Mouse (Mus musculus) stomach, embryonic 14.5 days (tissue): Measurements from ENCODE around the gene Ccl4. TPM values are rescaled to one million over a fixed set of nuclear protein-coding genes. Genes with fewer than 3 reads are reported as not detected.

Experiments used
- ATAC-seq: fragments of 200-750 bp; cut with Nextera tagmentation; 2 replicates; pipeline ENCODE4 v1.8.0; 2017; ENCODE audit warnings: low read depth, moderate TSS enrichment; ENCODE audit not compliant: insufficient number of reproducible peaks, insufficient read depth, low FRiP score
- H3K27ac ChIP-seq: fragments of 300-500 bp; sonication (generic); 2 replicates; pipeline ENCODE4 v1.5.1; 2014; ENCODE audit warnings: mild to moderate bottlenecking, low read length, moderate library complexity, mixed read lengths
- H3K27me3 ChIP-seq: fragments of 300-500 bp; sonication (generic); 2 replicates; pipeline ENCODE4 v1.6.1; 2014; ENCODE audit warnings: low read length, control low read depth, mixed read lengths; ENCODE audit not compliant: control insufficient read depth, insufficient read depth
- H3K36me3 ChIP-seq: fragments of 300-500 bp; sonication (generic); 2 replicates; pipeline ENCODE4 v1.6.1; 2014; ENCODE audit warnings: mild to moderate bottlenecking, control low read depth, low read length, moderate library complexity, mixed read lengths; ENCODE audit not compliant: control insufficient read depth, insufficient read depth
- H3K4me1 ChIP-seq: fragments of 300-500 bp; sonication (generic); 2 replicates; pipeline ENCODE4 v1.6.1; 2014; ENCODE audit warnings: low read length, control low read depth, mixed read lengths; ENCODE audit not compliant: control insufficient read depth, insufficient read depth
- H3K4me2 ChIP-seq: fragments of 300-500 bp; sonication (generic); replicated peaks from 2 replicates; pipeline ENCODE4 v1.6.1; 2014; ENCODE audit warnings: low read depth, low read length, control low read depth
- H3K4me3 ChIP-seq: fragments of 300-500 bp; sonication (generic); 2 replicates; pipeline ENCODE4 v1.5.1; 2014; ENCODE audit warnings: low read depth, low read length, control low read depth
- H3K9ac ChIP-seq: fragments of 300-500 bp; sonication (generic); replicated peaks from 2 replicates; pipeline ENCODE4 v1.6.1; 2014; ENCODE audit warnings: low read depth, mild to moderate bottlenecking, control low read depth, low read length, moderate library complexity, mixed read lengths
- H3K9me3 ChIP-seq: fragments of 300-500 bp; sonication (generic); 2 replicates; pipeline ENCODE4 v1.6.1; 2016; ENCODE audit warnings: low read depth, low read length, control low read depth; ENCODE audit not compliant: control insufficient read depth
- WGBS: fragments of 180-500 bp; shearing (Covaris S2); extraction: QIAGEN DNeasy Blood & Tissue Kit; methylation state at CpG from one replicate; pipeline ENCODE4 v1.1.7; 2014; 5-methylcytosine and 5-hydroxymethylcytosine counted together
- polyA plus RNA-seq: library from polyadenylated mRNA; unstranded; fragments of >200 nt; fragmentation: Nextera tagmentation; extraction: Ambion mirVana; gene quantifications from 2 replicates; pipeline ENCODE4 v1.2.1, GENCODE M21; 2014

The Ccl4 gene
- polyA plus RNA-seq, 1 experiment from 2014 or later, result 0.68 TPM

- H3K9ac ChIP-seq, result no peak overlapping the region
- no peak for ATAC-seq
- no peaks in the 10 kb centered on the region for H3K36me3 ChIP-seq
- 74% methylated on average over 4 of the region's 4 CpGs for WGBS
- no peaks in the 10 kb centered on the region for H3K9me3 ChIP-seq
- H3K4me3 ChIP-seq, result no peak overlapping the region
- no peak overlapping the region for H3K27ac ChIP-seq
- H3K27me3 ChIP-seq, result no peaks in the 10 kb centered on the region
- no peaks in the 10 kb centered on the region for H3K4me1 ChIP-seq
- no peak overlapping the region for H3K4me2 ChIP-seq
Measured at GRCm38 (mm10) chr11:83634425-83634824, 28.0 kb upstream of the Ccl4 start.

- WGBS, result 90% methylated on average over 2 of the region's 2 CpGs
- Histone ChIP-seq H3K36me3 (no peaks in the 10 kb centered on the region), H3K9ac (no peak overlapping the region), H3K27ac (no peak overlapping the region), H3K4me3 (no peak overlapping the region), H3K27me3 (no peaks in the 10 kb centered on the region), H3K4me1 (no peaks in the 10 kb centered on the region), H3K4me2 (no peak overlapping the region), H3K9me3 (no peaks in the 10 kb centered on the region)
- ATAC-seq, result no peak
Measured at GRCm38 (mm10) chr11:83634898-83635297, 27.5 kb upstream of the Ccl4 start.

- Histone ChIP-seq H3K9ac (no peak overlapping the region), H3K4me2 (no peak overlapping the region), H3K27ac (no peak overlapping the region), H3K4me3 (no peak overlapping the region), H3K27me3 (no peaks in the 10 kb centered on the region), H3K9me3 (no peaks in the 10 kb centered on the region), H3K4me1 (no peaks in the 10 kb centered on the region), H3K36me3 (no peaks in the 10 kb centered on the region)
- WGBS, result 73% methylated on average over 1 of the region's 1 CpGs
- no peak for ATAC-seq
Measured at GRCm38 (mm10) chr11:83636742-83637235, 25.6 kb upstream of the Ccl4 start.

GRCm38 (mm10) chr11:83638934-83639333 is 23.4 kb upstream of the Ccl4 start:
- no peaks in the 10 kb centered on the region for H3K36me3 ChIP-seq
- H3K9me3 ChIP-seq, result no peaks in the 10 kb centered on the region
- no peaks in the 10 kb centered on the region for H3K4me1 ChIP-seq
- H3K27me3 ChIP-seq, result no peaks in the 10 kb centered on the region
- H3K9ac ChIP-seq, result no peak overlapping the region
- WGBS, result 59% methylated on average over 2 of the region's 2 CpGs
- no peak overlapping the region for H3K4me2 ChIP-seq
- ATAC-seq, result no peak
- no peak overlapping the region for H3K27ac ChIP-seq
- H3K4me3 ChIP-seq, result no peak overlapping the region

GRCm38 (mm10) chr11:83639533-83639932 is 22.9 kb upstream of the Ccl4 start:
- Histone ChIP-seq H3K4me3 (no peak overlapping the region), H3K4me2 (no peak overlapping the region), H3K9me3 (no peaks in the 10 kb centered on the region), H3K9ac (no peak overlapping the region), H3K36me3 (no peaks in the 10 kb centered on the region), H3K27ac (no peak overlapping the region), H3K4me1 (no peaks in the 10 kb centered on the region), H3K27me3 (no peaks in the 10 kb centered on the region)
- ATAC-seq, result no peak
- 72% methylated on average over 3 of the region's 3 CpGs for WGBS

GRCm38 (mm10) chr11:83640141-83640540 is 22.2 kb upstream of the Ccl4 start:
- no peak for ATAC-seq
- H3K36me3 ChIP-seq, result no peaks in the 10 kb centered on the region
- H3K9ac ChIP-seq, result no peak overlapping the region
- no peak overlapping the region for H3K4me3 ChIP-seq
- no peak overlapping the region for H3K27ac ChIP-seq
- H3K4me2 ChIP-seq, result no peak overlapping the region
- H3K9me3 ChIP-seq, result no peaks in the 10 kb centered on the region
- H3K27me3 ChIP-seq, result no peaks in the 10 kb centered on the region
- WGBS, result 76% methylated on average over 5 of the region's 5 CpGs
- H3K4me1 ChIP-seq, result no peaks in the 10 kb centered on the region

GRCm38 (mm10) chr11:83641216-83641615 is 21.2 kb upstream of the Ccl4 start:
- no peaks in the 10 kb centered on the region for H3K36me3 ChIP-seq
- H3K4me1 ChIP-seq, result no peaks in the 10 kb centered on the region
- no peak overlapping the region for H3K27ac ChIP-seq
- H3K9me3 ChIP-seq, result no peaks in the 10 kb centered on the region
- no peak overlapping the region for H3K4me3 ChIP-seq
- H3K4me2 ChIP-seq, result no peak overlapping the region
- H3K9ac ChIP-seq, result no peak overlapping the region
- 74% methylated on average over 2 of the region's 2 CpGs for WGBS
- no peak for ATAC-seq
- no peaks in the 10 kb centered on the region for H3K27me3 ChIP-seq

- Histone ChIP-seq H3K4me3 (no peak within 1 kb of the TSS), H3K27me3 (no peaks in the 10 kb centered on the region), H3K9me3 (no peaks in the 10 kb centered on the region), H3K4me1 (no peaks in the 10 kb centered on the region), H3K4me2 (no peak within 1 kb of the TSS), H3K36me3 (no peaks in the 10 kb centered on the region), H3K27ac (no peak within 1 kb of the TSS), H3K9ac (no peak within 1 kb of the TSS)
- no peak for ATAC-seq
- WGBS, result 89% methylated on average over 1 of the region's 1 CpGs
Measured at GRCm38 (mm10) chr11:83645521-83645920, 16.9 kb upstream of the Ccl4 start, which contains the start of gene Rpl9-ps1. Rpl9-ps1 (minus strand) TSS chr11:83645621.
